Mouse (Mus musculus): ENCODE data around the gene Opa1. TPM values are rescaled to one million over a fixed set of nuclear protein-coding genes. Genes with fewer than 3 reads are reported as not detected.
A peak's percentile ranks its signal among the peaks of the same experiment; 100 is the strongest.

Gene Opa1
- total RNA-seq, 2 experiments from 2014 or later, result 153 to 170 TPM

DNA sequence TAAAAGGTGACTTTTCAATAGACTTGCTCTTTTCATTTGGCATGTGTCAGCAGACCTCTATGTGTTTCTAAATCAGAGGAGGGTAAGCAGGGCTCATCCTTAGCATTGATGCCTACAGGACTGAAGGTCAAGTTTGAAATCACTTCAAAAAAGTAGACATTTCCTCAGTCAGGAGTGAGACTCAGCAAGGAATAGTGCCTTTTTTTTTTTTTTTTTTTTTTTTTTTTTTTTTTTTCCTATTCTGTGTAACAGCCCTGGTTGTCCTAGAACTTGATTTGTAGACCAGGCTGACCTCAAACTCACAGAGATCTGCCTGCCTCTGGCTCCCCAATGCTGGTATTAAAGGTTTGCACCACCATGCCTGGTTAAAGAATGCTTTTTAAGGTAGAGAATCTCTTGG, 67.1 kb downstream of the Opa1 start:
- intact Hi-C loops (cut with DNase I), result no loop called here
- no peak for DNase-seq

DNA sequence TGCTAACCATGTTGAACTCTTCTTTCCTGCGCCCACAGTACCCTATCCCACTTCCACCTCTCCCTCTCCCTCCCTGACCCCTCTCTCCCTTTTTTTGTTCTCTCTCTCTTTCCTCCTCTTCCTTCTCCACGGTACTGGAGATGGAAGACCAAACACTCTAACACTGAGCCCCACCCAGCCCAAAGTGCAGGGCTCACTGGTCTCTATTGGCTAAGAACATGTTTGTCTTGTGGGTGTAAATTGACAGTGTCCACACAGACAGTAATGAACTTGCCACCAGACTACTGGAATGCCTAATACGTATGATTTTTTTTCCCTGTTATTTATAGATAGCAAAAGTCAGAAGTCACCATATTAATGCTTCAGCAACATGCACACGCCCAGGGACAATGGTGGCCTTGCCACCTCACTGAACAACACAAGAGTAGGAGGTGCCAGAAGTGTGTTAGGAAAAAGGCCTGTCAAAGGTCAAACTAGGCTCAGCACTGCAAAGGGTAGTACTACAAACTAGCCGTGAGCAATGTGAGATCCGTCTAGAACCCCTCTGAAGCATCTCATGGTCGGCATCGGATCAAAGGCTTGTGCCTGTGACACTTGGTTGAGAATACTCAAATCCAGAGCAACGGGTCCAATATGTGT, 77.2 kb downstream of the Opa1 start:
- intact Hi-C loops (cut with DNase I), result no loop called here
- DNase-seq, result no peak

GRCm38 (mm10) chr16:29656901-29657300, 77.8 kb downstream of the Opa1 start:
- intact Hi-C loops (cut with DNase I), result no loop called here
- DNase-seq, result no peak

DNA sequence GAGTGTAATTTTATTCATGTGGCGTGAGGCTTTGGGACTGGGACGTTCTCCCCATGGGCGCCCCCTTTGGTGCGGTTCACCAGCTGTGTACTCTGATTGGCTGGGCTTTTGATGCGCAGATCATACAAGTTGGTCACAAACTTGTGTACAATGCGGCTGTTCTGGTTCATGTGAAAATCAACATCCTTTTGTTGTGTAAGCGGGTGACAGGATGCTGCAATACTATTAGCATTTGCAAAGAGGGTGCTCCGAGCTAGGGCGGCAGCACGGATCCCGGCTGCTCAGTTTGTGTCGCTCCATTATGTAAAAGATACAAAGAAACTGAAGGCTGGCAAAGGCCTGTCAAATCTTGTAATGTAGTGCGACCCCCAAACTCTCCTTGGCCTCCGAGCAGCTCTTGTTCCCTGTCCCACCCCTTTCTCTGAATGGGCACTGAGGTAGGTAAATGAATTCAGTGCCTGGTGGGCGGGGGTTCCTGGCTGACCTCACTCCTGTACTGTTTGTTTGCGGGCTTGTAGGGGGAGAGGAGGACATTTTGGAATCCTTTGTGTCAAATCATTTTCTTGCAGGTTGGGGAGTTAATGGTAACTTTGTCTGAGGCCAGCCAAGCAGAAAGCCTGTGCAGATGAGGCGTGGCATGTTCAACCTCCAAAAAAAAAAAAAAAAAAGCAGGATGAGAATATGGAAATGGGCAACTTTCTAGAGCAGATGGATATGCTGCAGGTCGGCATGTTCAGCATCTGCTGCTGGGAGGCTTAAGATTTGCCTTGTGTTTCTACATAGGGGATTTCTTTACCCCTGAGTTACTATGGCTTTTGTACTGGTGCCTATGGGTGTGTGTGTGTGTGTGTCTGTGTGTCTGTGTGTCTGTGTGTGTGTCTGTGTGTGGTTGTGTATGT, 78.8 kb downstream of the Opa1 start:
- no peak for DNase-seq
- intact Hi-C loops (cut with DNase I), result no loop called here

- intact Hi-C loops (cut with DNase I), result no loop called here
- no peak for DNase-seq
These were observed 80.1 kb downstream of the Opa1 start for GRCm38 (mm10) chr16:29659101-29659810.

- DNase-seq, result no peak
- intact Hi-C loops (cut with DNase I), result no loop called here
These were observed 84.1 kb downstream of the Opa1 start for GRCm38 (mm10) chr16:29663042-29663758.

DNA sequence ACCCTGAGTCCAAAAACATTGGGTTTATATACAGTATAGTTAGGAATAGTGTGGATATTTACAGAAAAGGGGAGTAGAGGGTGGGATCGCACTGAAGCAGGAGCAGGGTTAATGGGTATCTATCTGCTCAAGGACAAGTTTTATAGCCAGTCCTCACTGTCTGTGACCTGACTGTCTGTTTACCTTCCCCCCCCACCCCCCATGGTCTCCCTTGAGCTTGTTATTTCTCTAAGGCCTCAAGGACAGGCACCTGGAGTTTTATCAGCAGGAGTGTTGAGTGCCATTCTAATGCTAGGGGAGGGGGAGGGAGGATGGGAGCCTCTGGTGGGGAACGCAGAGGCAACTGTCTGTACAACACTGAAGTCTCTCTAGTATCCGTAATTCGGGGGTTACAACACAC, 85.3 kb downstream of the Opa1 start:
- no peak for DNase-seq
- intact Hi-C loops (cut with DNase I), result no loop called here

GRCm38 (mm10) chr16:29666991-29667701, 88.0 kb downstream of the Opa1 start:
- intact Hi-C loops (cut with DNase I), result no loop called here
- no peak for DNase-seq

- intact Hi-C loops (cut with DNase I), result no loop called here
- DNase-seq, result no peak
These were observed 88.5 kb downstream of the Opa1 start for GRCm38 (mm10) chr16:29667702-29668061.

DNA sequence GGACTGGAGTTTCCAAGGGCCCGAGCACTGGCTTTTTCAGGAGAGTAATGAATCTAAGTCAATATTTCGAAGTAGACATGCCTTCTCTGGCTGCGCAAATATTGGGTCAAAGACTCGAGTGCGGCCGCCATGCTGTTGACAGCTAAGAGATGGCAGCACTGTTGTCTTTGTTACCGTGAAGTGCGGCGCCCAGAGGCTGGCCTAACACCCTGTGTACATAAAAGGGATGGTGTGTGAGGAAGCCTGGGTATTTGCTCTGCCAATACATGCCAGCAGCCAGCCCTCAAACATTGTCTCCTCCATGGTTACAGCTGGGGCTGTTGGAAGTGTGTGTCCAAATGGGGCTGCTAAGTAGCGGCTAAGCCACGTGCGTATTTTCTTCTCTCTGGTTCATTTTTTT, 89.3 kb downstream of the Opa1 start:
- intact Hi-C loops (cut with DNase I), result no loop called here

DNA sequence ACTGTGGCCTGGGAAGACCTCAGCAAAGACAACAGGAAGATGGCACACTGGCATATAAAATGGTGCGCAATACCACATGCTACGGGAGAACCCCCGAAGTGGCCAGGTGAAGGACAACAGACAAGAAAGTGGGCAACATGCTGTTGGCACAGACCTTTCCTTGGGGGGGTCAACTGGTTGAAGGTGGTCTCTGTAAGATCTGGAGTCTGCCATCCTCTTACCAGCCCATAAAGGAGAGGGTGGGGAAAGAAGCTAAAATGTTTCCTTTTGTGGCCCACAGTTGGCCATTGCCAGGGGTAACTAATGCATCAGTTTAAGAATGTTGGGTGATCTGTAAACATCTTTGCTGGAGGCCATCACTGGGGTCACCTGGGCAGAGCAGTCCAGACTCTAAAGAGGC, 91.7 kb downstream of the Opa1 start:
- no peak for DNase-seq
- intact Hi-C loops (cut with DNase I), result no loop called here

More for the DNA sequence above, 89.3 kb downstream of the Opa1 start:
- DNase-seq, result no peak

GRCm38 (mm10) chr16:29673230-29673629, 94.1 kb downstream of the Opa1 start:
- intact Hi-C loops (cut with DNase I), result no loop called here
- DNase-seq, result no peak

DNA sequence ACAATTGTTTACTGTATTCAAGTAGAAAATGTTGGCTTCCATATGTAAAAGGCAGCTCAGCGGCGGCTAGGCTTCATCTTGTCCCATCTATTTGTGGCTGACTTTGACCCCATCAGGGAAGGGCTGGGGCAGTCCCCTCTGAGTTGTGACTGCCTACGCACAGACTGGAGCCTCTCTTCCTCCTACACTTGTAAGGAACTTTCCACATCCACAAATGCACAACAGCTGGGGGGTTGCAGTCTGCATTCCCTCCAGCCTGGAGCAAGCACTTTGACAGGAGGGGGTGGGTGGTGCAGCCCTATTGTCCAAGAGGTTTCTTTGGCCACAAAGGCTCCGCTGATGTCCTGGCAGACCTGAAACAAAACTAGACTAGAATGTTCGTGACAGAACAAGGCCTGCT, 100.5 kb downstream of the Opa1 start:
- DNase-seq, result no peak
- intact Hi-C loops (cut with DNase I), result no loop called here

- DNase-seq, result no peak
- intact Hi-C loops (cut with DNase I), result no loop called here
These were observed 101.5 kb downstream of the Opa1 start for GRCm38 (mm10) chr16:29680548-29681175.

- no peak for DNase-seq
- intact Hi-C loops (cut with DNase I), result no loop called here
These were observed 103.7 kb downstream of the Opa1 start for GRCm38 (mm10) chr16:29682555-29683431.

GRCm38 (mm10) chr16:29683563-29683962, 104.4 kb downstream of the Opa1 start:
- intact Hi-C loops (cut with DNase I), result no loop called here
- DNase-seq, result peak; percentile 7 to 13

- DNase-seq, result no peak
These were observed 105.0 kb downstream of the Opa1 start for GRCm38 (mm10) chr16:29684111-29684510.

DNA sequence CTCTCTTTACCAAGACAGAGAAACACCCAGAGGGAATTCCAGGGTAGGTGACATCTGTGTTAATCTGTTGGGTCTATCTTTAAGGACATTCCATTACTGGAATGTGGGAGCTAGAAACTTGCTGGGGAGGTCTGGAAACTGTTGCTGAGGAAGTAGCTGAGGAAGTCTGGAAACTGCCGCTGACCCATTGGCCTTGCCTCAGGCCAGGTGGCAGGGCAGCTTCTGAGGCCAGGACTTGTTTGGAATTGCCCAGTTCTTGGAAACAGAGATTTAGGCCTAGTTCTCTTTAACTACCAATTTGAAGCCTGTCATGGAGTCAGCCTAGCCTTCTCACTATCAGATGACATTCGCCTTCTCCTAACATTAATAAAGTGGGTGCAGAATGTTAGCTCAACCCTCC, 105.5 kb downstream of the Opa1 start:
- intact Hi-C loops (cut with DNase I), result no loop called here
- DNase-seq, result no peak

More at GRCm38 (mm10) chr16:29684111-29684510, 105.0 kb downstream of the Opa1 start:
- intact Hi-C loops (cut with DNase I), result no loop called here

GRCm38 (mm10) chr16:29686141-29686540, 107.0 kb downstream of the Opa1 start:
- DNase-seq, result no peak
- intact Hi-C loops (cut with DNase I), result no loop called here

Measured in heart, postnatal 36 days (tissue).